Mouse (Mus musculus): Measurements from ENCODE around the gene Det1.

DNA sequence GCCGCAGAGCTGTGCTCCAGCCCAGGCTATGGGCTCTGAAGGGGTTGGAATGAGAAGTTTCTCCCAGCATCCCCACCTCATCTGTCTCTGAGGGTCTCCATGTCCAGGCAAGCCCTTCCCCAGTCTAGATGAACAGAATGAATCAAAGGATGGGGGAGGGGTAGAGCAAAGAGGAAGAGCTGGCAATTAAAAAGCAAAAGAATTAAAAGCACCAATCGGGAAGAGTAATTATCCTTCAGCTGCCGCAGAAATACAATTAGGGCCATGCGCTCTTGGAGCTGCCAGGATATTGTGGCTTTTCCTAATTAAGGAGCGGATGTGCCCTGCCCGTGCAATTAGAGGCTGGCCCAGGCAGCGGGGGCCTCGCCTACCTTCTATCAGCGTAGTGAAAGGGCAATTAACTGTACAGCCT, 40.4 kb upstream of the Det1 start:
- TF ChIP-seq GATA1 (IDR thresholded peaks at IDR 0.05; ENCODE audit: borderline replicate concordance, low read length) (no peak), FLI1 (IDR thresholded peaks at IDR 0.05; ENCODE audit: low read length) (no peak)
